Mouse (Mus musculus) limb, embryonic 15.5 days (tissue): ENCODE data around the gene Defb41. TPM values are rescaled to one million over a fixed set of nuclear protein-coding genes. Genes with fewer than 3 reads are reported as not detected.

ENCODE experiments used
- polyA plus RNA-seq: library from polyadenylated mRNA; unstranded; fragments of >200 nt; fragmentation: Nextera tagmentation; extraction: Ambion mirVana; gene quantifications from 2 replicates; pipeline ENCODE4 v1.2.1, GENCODE M21; 2015

The Defb41 gene
- polyA plus RNA-seq, 1 experiment from 2014 or later = not detected

Other genes starting within 250 kb of the Defb41 start
- gene Crisp4, start 119.2 kb downstream of the Defb41 start, polyA plus RNA-seq = not detected in 2 replicates
- gene Defb18, start 27.7 kb downstream of the Defb41 start, polyA plus RNA-seq = not detected in 2 replicates